20 mouse cellular contexts compared by ENCODE assay signal in the genomic region with DNA sequence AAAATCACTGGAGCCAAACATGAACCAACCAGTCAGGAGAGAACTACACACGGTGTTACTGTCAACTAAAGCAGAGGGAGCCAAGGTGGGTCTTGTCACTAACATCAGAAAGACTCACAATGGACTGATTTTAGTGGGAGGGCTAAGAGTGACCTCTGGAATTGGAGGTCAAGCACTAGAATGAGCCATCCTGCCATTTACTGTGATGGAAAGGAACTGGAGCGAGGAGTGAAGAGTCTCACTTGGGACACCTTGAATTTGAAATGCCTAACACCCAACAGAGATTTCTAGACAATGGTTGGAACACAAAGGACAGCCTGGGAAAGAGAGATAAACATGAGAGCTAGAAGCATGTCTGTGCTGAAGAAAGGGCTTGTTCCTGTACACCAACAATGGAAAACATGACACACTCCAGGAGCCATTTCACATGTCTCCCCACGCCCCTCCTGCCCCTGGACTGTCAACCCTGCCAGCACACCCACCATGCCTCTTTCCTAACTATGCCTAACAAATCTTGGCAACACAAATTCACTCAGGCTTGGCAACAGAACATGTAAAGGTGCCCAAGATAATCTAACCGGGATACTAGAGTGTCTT.
A peak's percentile ranks its signal among the peaks of the same experiment; 100 is the strongest.
DNase-seq lines count a peak whose midpoint lies in the region; ATAC-seq and TF ChIP-seq lines count a peak whose summit lies in the region.
"Had no signal": no experiment of that assay in that cellular context is flagged by ENCODE, and none has a peak within 500 bp of the region (broad histone marks: within the 10 kb centered on the region; RNA-seq: fewer than 3 reads in every experiment).

No protein-coding gene starts in this region.

- ATAC-seq in heart, embryonic 11.5 days (replicated peaks; ENCODE audit: insufficient number of reproducible peaks, low FRiP score, low TSS enrichment) = no peak
- ATAC-seq in midbrain, embryonic 11.5 days (ENCODE audit: low FRiP score) = no peak
- peak; percentile 53; the same call in 1 of the 2 replicates for ATAC-seq in heart, postnatal 0 days (ENCODE audit: insufficient read depth, low read depth)
- ATAC-seq: hindbrain, postnatal 0 days; Patski had no signal

- no peak for DNase-seq in heart, adult 8-10 months (ENCODE audit: low spot score)
- peak; percentile 54 for DNase-seq in midbrain, embryonic 11.5 days (ENCODE audit: low spot score, missing footprints)
- DNase-seq in midbrain, embryonic 10.5 days (ENCODE audit: low spot score) = no peak
- peak; percentile 47 for DNase-seq in heart, postnatal 0 days (ENCODE audit: low spot score)
- DNase-seq in hindbrain, embryonic 10.5 days (ENCODE audit: low spot score) = no peak
- no peak for DNase-seq in ovary, postnatal 36 days (ENCODE audit: low spot score)
- DNase-seq: B cell, adult 2 months; cerebellum, adult 2 months; kidney, adult 11 months; layer of hippocampus, postnatal 36 days; liver, embryonic 13.5 days; retina, postnatal 1 day; right cerebral cortex, postnatal 4 days; thymus, adult 2 months had no signal

- H3K9ac ChIP-seq in heart, embryonic 11.5 days (ENCODE audit: low read depth, low read length) = no peak overlapping the region
- H3K9ac ChIP-seq in midbrain, embryonic 11.5 days (ENCODE audit: low read length) = no peak overlapping the region
- no peak overlapping the region for H3K9ac ChIP-seq in heart, postnatal 0 days (replicated peaks; ENCODE audit: low read depth, low read length)
- H3K9ac ChIP-seq: limb, embryonic 13.5 days; liver, embryonic 13.5 days; lung, embryonic 15.5 days had no signal

- H3K4me2 ChIP-seq in heart, embryonic 11.5 days = no peak overlapping the region
- no peak overlapping the region for H3K4me2 ChIP-seq in midbrain, embryonic 11.5 days
- no peak overlapping the region for H3K4me2 ChIP-seq in heart, postnatal 0 days (ENCODE audit: low read depth, low read length)
- H3K4me2 ChIP-seq: limb, embryonic 13.5 days; liver, embryonic 13.5 days; lung, embryonic 15.5 days had no signal

- peaks cover 16% of the 10 kb centered on the region for H3K4me1 ChIP-seq in heart, embryonic 11.5 days (ENCODE audit: control insufficient read depth, insufficient read depth, low read length)
- peaks cover 9% of the 10 kb centered on the region; the same call in 1 of the 2 replicates for H3K4me1 ChIP-seq in midbrain, embryonic 11.5 days (ENCODE audit: control insufficient read depth, insufficient read depth, low read length)
- peaks cover 44% of the 10 kb centered on the region for H3K4me1 ChIP-seq in midbrain, embryonic 10.5 days
- peaks cover 16% of the 10 kb centered on the region for H3K4me1 ChIP-seq in heart, postnatal 0 days (ENCODE audit: control insufficient read depth, insufficient read depth)
- H3K4me1 ChIP-seq in hindbrain, embryonic 10.5 days (replicated peaks) = peaks cover 14% of the 10 kb centered on the region
- H3K4me1 ChIP-seq: liver, embryonic 13.5 days had no signal

- H3K36me3 ChIP-seq in heart, embryonic 11.5 days (ENCODE audit: control insufficient read depth, insufficient read depth, low read length) = no peaks in the 10 kb centered on the region
- H3K36me3 ChIP-seq in midbrain, embryonic 11.5 days (ENCODE audit: control insufficient read depth, insufficient read depth, low read length) = no peaks in the 10 kb centered on the region
- no peaks in the 10 kb centered on the region for H3K36me3 ChIP-seq in midbrain, embryonic 10.5 days
- H3K36me3 ChIP-seq in heart, postnatal 0 days (replicated peaks; ENCODE audit: control insufficient read depth, insufficient read depth, low read length) = no peaks in the 10 kb centered on the region
- H3K36me3 ChIP-seq in hindbrain, embryonic 10.5 days = no peaks in the 10 kb centered on the region
- H3K36me3 ChIP-seq: limb, embryonic 13.5 days; liver, embryonic 13.5 days; lung, embryonic 15.5 days had no signal

- no peaks in the 10 kb centered on the region for H3K9me3 ChIP-seq in heart, embryonic 11.5 days (replicated peaks; ENCODE audit: control insufficient read depth, low read length)
- H3K9me3 ChIP-seq in midbrain, embryonic 11.5 days (ENCODE audit: control insufficient read depth, low read length) = no peaks in the 10 kb centered on the region
- no peaks in the 10 kb centered on the region for H3K9me3 ChIP-seq in midbrain, embryonic 10.5 days (replicated peaks)
- H3K9me3 ChIP-seq in heart, postnatal 0 days (replicated peaks; ENCODE audit: control insufficient read depth, low read length) = no peaks in the 10 kb centered on the region
- H3K9me3 ChIP-seq in hindbrain, embryonic 10.5 days = no peaks in the 10 kb centered on the region
- H3K9me3 ChIP-seq: limb, embryonic 13.5 days; liver, embryonic 13.5 days; lung, embryonic 15.5 days had no signal

- no peak for TF ChIP-seq CTCF in heart, postnatal 0 days (IDR thresholded peaks at IDR 0.05; ENCODE audit: low read depth)

- WGBS in heart, embryonic 11.5 days (ENCODE audit: insufficient replicate concordance) = 51% methylated on average over 4 of the region's 4 CpGs
- 65% methylated on average over 4 of the region's 4 CpGs for WGBS in midbrain, embryonic 11.5 days
- WGBS in midbrain, embryonic 10.5 days = 72% methylated on average over 4 of the region's 4 CpGs
- 30% methylated on average over 4 of the region's 4 CpGs for WGBS in heart, postnatal 0 days
- WGBS in hindbrain, embryonic 10.5 days = 57% methylated on average over 4 of the region's 4 CpGs

- no peaks in the 10 kb centered on the region for H3K27me3 ChIP-seq in heart, embryonic 11.5 days (ENCODE audit: control insufficient read depth, insufficient read depth, low read length)
- H3K27me3 ChIP-seq in midbrain, embryonic 11.5 days (ENCODE audit: control insufficient read depth, insufficient read depth, low read length) = no peaks in the 10 kb centered on the region
- H3K27me3 ChIP-seq in midbrain, embryonic 10.5 days (ENCODE audit: low read depth, poor library complexity, severe bottlenecking) = no peaks in the 10 kb centered on the region
- H3K27me3 ChIP-seq in heart, postnatal 0 days (ENCODE audit: control insufficient read depth, insufficient read depth, low read length) = no peaks in the 10 kb centered on the region
- no peaks in the 10 kb centered on the region for H3K27me3 ChIP-seq in hindbrain, embryonic 10.5 days (ENCODE audit: insufficient read depth, poor library complexity, severe bottlenecking)
- H3K27me3 ChIP-seq: limb, embryonic 13.5 days; liver, embryonic 13.5 days; lung, embryonic 15.5 days; Patski had no signal

- no peak overlapping the region for H3K4me3 ChIP-seq in heart, embryonic 11.5 days (ENCODE audit: low read depth, low read length)
- H3K4me3 ChIP-seq in midbrain, embryonic 11.5 days (ENCODE audit: low read depth, low read length) = no peak overlapping the region
- no peak overlapping the region for H3K4me3 ChIP-seq in midbrain, embryonic 10.5 days
- no peak overlapping the region for H3K4me3 ChIP-seq in heart, postnatal 0 days (ENCODE audit: low read depth, low read length)
- no peak overlapping the region for H3K4me3 ChIP-seq in hindbrain, embryonic 10.5 days
- H3K4me3 ChIP-seq: limb, embryonic 13.5 days; liver, embryonic 13.5 days; lung, embryonic 15.5 days had no signal

- TF ChIP-seq EP300 in heart, postnatal 0 days (IDR thresholded peaks at IDR 0.05; ENCODE audit: low read depth) = no peak

- H3K27ac ChIP-seq in heart, embryonic 11.5 days (ENCODE audit: low read depth, low read length) = peak overlapping the region; percentile 62
- H3K27ac ChIP-seq in midbrain, embryonic 11.5 days (ENCODE audit: low read depth, low read length) = no peak overlapping the region
- no peak overlapping the region for H3K27ac ChIP-seq in midbrain, embryonic 10.5 days (replicated peaks)
- H3K27ac ChIP-seq in heart, postnatal 0 days (ENCODE audit: low read depth) = peak overlapping the region; percentile 52; the same call in 1 of the 2 replicates
- H3K27ac ChIP-seq in hindbrain, embryonic 10.5 days = no peak overlapping the region
- H3K27ac ChIP-seq: hindbrain, postnatal 0 days; kidney, postnatal 0 days; limb, embryonic 13.5 days; liver, embryonic 13.5 days; lung, embryonic 15.5 days had no signal

Comparison
In these comparisons a context has a peak if more than half of its experiments do, and no peak if none do; other contexts are left out.
1. DNase-seq: peak in midbrain, embryonic 11.5 days (single experiment) and heart, postnatal 0 days (single experiment); none in heart, adult 8-10 months (single experiment), midbrain, embryonic 10.5 days (single experiment), hindbrain, embryonic 10.5 days (single experiment) and ovary, postnatal 36 days (single experiment).
2. H3K27ac ChIP-seq: peak in heart, embryonic 11.5 days (single experiment) and heart, postnatal 0 days (single experiment); none in midbrain, embryonic 11.5 days (single experiment), midbrain, embryonic 10.5 days (single experiment) and hindbrain, embryonic 10.5 days (single experiment).